Mouse (Mus musculus) large intestine, adult 2 months (tissue): Measurements from ENCODE around the gene Apip. TPM values are rescaled to one million over a fixed set of nuclear protein-coding genes. Genes with fewer than 3 reads are reported as not detected.
A peak's percentile ranks its signal among the peaks of the same experiment; 100 is the strongest.

Experiments
- DNase-seq: peaks from one replicate; pipeline ENCODE4 v3.0.0-alpha.2; 2012; ENCODE audit warnings: low read depth, low spot score
- WGBS: fragments of 180-500 bp; shearing (Covaris S2); methylation state at CpG from one replicate; pipeline ENCODE4 v1.1.7; 2018; 5-methylcytosine and 5-hydroxymethylcytosine counted together
- polyA plus RNA-seq: library from polyadenylated mRNA; depleted of rRNA; stranded (reverse); fragments of >200 nt; gene quantifications from 2 replicates; pipeline ENCODE4 v1.2.3, GENCODE M21; 2012; rRNA removed

The Apip gene
- 6.1 and 7.2 TPM in 2 replicates for polyA plus RNA-seq

DNA sequence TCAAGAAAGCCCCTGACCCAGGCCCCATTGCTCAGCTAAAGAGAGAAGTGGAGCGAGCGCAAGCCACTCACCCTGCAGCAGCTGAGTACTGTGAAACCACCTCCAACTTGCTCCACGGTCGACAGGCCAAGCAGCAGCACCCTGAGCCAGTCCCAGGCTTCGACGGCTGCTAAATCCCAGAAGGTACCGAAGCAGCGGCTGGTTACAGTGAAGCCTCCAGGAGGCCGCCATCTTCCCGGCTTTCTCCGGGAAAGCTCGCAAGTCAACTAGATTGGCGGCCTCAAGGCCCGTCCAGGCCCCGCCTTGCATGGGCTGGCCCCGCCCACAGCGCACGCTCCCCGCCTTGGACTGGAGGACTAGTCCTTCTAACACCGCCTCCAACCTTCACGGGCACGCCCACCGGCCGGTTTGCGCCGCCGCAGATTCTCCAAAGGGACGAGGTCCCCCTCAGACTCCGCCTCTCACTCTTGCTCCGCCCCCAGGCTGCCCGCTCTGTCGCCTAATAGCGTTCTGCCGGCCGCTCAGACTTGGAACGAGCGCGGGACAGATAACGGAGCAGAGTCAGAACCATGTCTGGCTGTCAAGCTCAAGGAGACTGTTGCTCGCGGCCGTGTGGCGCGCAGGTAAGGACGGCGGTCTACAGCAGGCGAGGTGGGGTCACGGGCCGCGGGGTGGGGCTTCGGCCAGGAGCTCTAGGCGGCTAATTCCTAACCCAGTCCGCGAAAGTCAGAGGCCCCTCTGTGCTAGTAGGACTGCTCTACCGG, at the start of gene Apip, which contains the start of gene Pdhx:
TSS of gene Apip (plus strand) at position 457 of the 764 bp plus-strand sequence.
TSS of gene Pdhx (minus strand) at position 295 of the 764 bp plus-strand sequence.
- WGBS: under 1% methylated on average over 55 of the region's 55 CpGs

GRCm38 (mm10) chr2:103037831-103038230, 35.6 kb upstream of the Apip start:
- 94% methylated on average over 4 of the region's 4 CpGs for WGBS
- no peak for DNase-seq

More for the DNA sequence above, at the start of gene Apip, which contains the start of gene Pdhx:
- DNase-seq: peak; percentile 99

- DNase-seq: no peak
- WGBS: 77% methylated on average over 8 of the region's 8 CpGs
Measured at GRCm38 (mm10) chr2:103040896-103041295, 32.6 kb upstream of the Apip start.

GRCm38 (mm10) chr2:103045286-103045685, 28.2 kb upstream of the Apip start:
- DNase-seq: no peak
- WGBS: 91% methylated on average over 2 of the region's 2 CpGs

DNA sequence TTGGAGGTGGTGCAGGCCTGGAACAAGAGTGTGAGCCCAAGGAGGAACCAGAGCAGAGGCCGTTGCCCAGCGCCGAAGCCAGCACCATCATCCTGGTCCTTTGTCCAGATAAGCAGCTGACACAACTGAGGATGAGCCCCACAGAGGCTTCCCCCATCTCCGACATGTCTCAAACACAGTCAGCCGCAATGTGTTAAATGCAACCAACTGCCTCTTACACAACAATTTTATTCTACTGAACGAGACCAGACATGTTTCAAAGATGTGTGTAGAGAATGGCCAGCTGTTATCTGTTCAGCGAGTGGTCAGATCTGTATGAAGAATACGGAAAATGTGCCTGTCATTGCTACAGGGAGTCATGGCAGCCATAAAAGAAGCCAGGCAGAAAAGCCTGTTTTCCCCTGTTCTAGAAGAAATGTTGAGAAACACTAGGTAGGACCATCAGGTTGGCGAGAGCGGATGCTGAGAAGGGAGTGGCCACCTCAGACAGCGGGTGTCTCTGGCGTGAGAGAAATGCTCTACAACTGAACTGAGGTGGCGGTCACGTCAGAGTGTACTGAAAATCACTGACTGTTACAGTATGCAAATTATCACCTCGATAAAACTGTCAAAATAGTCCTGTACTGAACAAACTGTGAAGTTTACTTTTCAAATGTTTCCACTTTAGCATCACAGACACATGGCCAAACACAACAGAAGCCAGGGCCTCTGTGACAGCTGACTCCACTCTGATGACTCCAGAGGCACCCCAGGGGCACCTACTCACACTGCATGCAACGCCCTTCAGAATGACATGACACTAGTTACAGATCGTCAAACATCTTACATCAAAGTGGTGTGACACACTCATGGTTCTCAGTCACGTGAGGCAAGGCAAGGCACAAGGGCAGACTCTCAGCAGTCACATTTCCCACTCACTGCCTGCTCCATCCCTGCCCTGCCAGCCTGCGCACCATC, 21.3 kb upstream of the Apip start:
- no peak for DNase-seq
- WGBS: 84% methylated on average over 19 of the region's 19 CpGs

- WGBS: 87% methylated on average over 6 of the region's 6 CpGs
- no peak for DNase-seq
Measured at GRCm38 (mm10) chr2:103055820-103056219, 17.7 kb upstream of the Apip start.

DNA sequence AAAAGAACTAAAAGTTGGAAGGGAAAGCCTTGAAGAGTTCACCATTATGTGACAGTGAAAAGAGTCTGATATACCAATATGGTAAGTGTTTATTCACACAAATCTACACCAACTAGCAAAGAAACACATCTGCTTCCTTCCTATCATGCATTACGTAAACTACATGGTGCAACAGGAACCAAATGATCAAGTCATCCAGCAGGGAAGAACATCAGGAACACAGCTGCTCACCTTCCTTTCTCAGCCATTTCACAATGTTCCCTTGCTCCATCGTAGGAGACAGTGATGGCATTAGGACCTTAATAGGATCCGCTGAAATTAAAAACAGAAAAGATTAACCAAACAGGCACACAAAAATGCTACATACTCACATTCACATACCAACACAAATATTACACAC, 15.2 kb upstream of the Apip start:
- WGBS: 82% methylated on average over 3 of the region's 3 CpGs

DNA sequence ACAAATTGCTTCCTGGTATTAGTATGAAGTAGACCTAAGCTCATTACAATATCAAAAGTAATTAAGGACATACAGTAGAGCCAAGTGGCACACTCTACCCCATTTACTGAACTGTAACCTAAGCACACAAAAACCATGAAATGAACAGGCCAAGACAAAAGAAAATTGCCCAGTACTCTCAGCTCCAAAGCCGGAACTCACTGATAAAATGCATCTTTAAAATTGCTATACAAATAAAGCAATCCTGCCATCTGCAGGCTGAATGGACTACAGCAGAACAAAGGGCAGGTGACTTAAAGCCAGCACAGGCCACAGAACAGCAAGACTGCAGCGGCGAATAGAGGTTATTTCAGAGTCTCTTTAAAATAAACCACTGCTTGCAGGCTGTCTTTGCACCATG, 10.6 kb upstream of the Apip start:
- WGBS: 14% methylated on average over 3 of the region's 3 CpGs
- peak; percentile 53 for DNase-seq

More for the DNA sequence above, 15.2 kb upstream of the Apip start:
- no peak for DNase-seq

DNA sequence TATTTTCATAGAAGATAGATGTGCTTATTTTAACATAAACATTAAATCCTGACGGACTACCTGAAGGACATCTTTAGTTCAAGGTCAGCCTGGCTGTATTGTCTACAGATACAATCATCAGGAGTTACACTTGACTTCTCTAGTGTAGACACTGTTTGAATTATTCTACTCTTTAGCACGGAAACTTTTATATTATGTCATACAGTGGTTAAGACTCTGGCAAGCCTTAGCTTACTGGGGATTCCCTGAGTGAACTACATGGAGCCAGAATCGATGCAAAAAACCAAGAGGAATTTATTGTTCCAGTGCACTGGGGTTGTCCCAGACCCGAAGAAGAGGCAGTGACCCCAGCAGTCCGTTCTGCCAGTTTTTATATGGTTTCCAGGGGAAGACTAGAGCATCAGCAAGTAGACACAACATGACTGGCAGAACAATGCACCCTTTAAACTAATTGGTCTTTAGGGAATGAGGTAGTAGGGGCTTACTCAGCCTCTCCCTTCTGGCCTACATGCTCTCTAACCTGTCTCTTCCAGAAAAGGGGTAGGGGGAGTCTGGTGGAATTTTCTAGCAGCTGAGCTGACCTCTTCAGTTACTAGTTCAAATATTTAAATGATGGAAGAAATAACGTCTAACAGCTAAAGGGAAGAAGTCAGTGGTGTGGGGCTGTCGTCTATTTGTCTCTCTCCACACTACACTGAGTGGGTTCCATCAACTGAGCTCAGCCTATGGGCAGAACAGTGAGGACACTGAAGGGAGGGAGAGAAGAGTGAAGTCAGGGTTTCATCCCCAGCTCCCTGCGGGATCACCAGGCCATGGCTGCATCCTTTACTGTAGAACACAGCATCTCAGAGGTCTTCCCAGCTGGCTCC, 6.6 kb upstream of the Apip start:
- no peak for DNase-seq
- WGBS: 68% methylated on average over 8 of the region's 8 CpGs

DNA sequence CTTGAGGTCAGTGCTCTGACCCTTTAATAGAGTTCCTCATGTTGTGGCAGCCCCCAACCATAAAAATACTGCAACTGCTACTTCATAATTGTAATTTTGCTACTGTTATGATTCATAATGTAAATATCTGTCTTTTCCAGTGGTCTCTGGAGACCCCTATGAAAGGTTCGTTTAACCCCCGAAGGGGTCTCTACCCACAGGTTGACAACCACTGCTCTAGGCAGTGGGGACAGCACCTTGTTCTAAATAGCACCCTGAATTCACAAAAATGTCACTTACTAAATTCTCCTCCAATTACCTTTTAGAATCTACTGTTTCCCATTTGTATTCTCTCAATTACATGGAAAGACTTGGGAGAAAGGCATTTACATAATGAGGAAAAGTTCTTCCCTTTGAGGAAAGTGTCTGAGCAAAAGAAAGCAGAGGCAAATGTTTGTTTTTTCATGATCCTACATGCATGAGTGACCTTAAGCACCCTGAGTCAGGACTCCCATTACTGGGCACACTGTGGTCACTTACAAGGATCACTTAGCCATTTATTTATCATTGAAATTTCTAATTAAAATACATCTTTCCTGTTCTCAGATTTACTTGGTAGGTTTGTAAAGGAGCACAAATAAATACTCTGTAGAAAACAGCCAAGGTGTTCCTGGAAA, 5.8 kb upstream of the Apip start:
- WGBS: 91% methylated on average over 2 of the region's 2 CpGs
- DNase-seq: no peak

GRCm38 (mm10) chr2:103068602-103069001, 4.9 kb upstream of the Apip start:
- no peak for DNase-seq
- WGBS: 78% methylated on average over 1 of the region's 1 CpGs

DNA sequence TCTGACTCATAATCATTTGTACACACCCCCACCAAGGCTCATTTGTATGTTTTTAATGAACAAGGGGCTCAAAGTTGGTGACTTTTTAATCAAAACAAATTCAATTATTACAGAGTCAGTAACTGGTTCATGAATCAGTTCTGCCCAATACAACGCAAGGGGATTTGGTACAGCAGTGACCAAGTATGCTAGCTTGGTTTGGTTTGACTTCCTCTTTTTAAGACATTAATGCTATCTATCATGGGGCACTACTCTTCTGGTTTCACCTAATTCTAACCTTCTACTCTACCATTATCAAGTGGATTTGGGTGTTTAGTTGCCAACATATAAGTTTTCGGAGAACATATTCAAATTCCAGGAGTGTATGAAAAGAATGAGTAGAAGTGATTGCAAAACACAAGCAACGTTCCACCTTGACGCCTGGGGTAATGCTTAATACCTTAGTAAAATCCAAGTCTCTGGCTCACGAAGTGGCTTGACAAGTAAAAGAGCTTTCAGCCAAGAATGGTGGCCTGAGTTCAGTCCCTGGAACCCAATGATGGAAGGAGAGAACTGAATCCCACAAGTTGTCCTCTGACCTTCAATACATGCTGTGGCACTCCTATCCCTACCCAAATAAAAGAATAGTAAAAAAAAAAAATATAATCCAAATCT, 3.6 kb upstream of the Apip start:
- 91% methylated on average over 5 of the region's 5 CpGs for WGBS
- DNase-seq: no peak

GRCm38 (mm10) chr2:103070586-103070985, 2.9 kb upstream of the Apip start:
- DNase-seq: no peak
- 60% methylated on average over 3 of the region's 3 CpGs for WGBS

DNA sequence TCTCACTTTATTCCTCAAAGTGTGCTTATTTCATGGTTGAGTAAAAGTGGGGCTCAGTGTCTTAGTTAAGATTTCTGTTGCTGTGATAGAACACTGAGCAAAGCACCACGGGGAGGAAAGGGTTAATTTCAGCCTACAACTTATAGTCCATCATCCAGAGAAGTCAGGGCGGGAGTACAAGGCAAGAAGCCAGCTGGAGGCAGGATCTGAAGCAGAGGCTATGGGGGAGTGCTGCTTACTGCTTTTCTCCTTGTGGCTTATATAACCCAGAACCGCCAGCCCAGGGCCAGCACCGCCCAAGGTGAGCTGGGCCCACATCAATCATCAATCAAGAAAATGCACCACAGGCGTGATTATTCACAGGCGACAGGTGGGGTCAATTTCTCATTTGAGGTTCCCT, 7.6 kb downstream of the Apip start:
- 59% methylated on average over 6 of the region's 6 CpGs for WGBS

GRCm38 (mm10) chr2:103081706-103082105, 8.2 kb downstream of the Apip start:
- no peak for DNase-seq
- 78% methylated on average over 5 of the region's 5 CpGs for WGBS

More for the DNA sequence above, 7.6 kb downstream of the Apip start:
- DNase-seq: no peak

GRCm38 (mm10) chr2:103082853-103083252, 9.4 kb downstream of the Apip start:
- 80% methylated on average over 7 of the region's 7 CpGs for WGBS

GRCm38 (mm10) chr2:103084451-103084850, 11.0 kb downstream of the Apip start:
- DNase-seq: no peak
- WGBS: 33% methylated on average over 5 of the region's 5 CpGs

More at GRCm38 (mm10) chr2:103082853-103083252, 9.4 kb downstream of the Apip start:
- no peak for DNase-seq

- 84% methylated on average over 10 of the region's 10 CpGs for WGBS
- DNase-seq: no peak
Measured at GRCm38 (mm10) chr2:103085633-103086032, 12.2 kb downstream of the Apip start.
